Mouse (Mus musculus): ENCODE results near the gene Gm20458. TPM values are rescaled to one million over a fixed set of nuclear protein-coding genes. Genes with fewer than 3 reads are reported as not detected.

Gm20458 gene
- polyA plus RNA-seq, 1 experiment from 2014 or later = 3.0 TPM

DNA sequence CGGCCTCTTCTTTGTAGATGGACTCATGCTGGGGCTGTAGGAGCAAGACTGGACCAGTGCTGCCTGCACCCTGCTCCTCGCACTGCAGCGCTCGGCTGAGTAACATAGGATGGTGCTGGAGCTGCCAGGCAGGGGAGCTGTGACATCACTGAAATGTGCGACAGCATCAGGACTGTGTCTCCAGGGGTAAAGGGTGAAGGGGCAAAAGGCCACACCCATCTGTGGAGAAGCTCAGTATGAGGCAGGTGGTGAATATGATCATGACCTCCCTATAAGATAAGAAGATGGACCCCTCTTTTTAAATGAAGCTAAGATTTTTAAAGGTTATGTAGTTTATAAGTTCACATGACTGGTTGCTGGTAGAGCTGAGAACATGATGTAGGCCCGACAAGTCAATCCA, 12.9 kb downstream of the Gm20458 start, which contains the start of gene Trp53tg5:
Trp53tg5 (minus strand) TSS at position 101 of the 400 bp plus-strand sequence.
- peaks cover 16% of the 10 kb centered on the region; the same call in 1 of the 2 replicates for H3K36me3 ChIP-seq (ENCODE audit: control insufficient read depth, insufficient read depth, low read length)
- H3K27me3 ChIP-seq (ENCODE audit: control insufficient read depth, insufficient read depth, low read length) = no peaks in the 10 kb centered on the region
- H3K4me1 ChIP-seq (ENCODE audit: control insufficient read depth, insufficient read depth, low read length) = no peaks in the 10 kb centered on the region
- H3K4me3 ChIP-seq (ENCODE audit: low read depth, low read length) = no peak within 1 kb of the TSS
- H3K27ac ChIP-seq (ENCODE audit: low read depth, low read length) = no peak within 1 kb of the TSS
- no peaks in the 10 kb centered on the region for H3K9me3 ChIP-seq (ENCODE audit: control insufficient read depth, low read length)
- H3K9ac ChIP-seq (replicated peaks; ENCODE audit: low read depth, low read length) = no peak within 1 kb of the TSS
- no peak within 1 kb of the TSS for H3K4me2 ChIP-seq (ENCODE audit: low read depth, low read length)
- ATAC-seq (ENCODE audit: low read depth) = no peak
- WGBS = 82% methylated on average over 6 of the region's 6 CpGs

DNA sequence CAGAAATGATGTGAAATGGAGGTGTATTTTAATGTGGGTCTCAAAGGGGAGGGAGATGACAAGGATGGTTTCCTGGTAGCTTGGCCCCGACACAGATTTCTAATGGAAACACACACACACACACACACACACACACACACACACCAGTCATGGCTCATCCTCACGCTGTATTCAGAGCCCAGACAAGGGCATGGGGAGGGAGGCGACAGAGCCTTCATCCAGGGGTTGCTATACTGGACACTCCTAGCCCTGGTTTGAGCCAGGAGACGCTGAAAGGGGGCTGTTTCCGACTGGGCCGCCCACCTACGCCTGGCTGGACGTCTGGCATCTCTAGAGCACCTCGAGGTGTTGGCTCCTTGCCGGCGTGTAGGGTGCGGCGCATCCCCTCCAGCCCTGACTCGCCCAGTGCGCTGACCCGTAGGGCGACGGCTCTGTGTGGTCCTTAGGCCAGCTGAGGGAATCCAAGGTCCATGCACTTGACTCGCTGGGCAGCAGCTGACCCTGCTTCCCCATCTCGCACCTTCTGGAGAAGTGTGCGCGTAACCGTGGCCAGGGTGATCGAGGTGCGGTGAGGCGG, 25.0 kb downstream of the Gm20458 start, which contains the start of gene Dbndd2:
Dbndd2 (plus strand) TSS at position 426 of the 577 bp plus-strand sequence.
- Histone ChIP-seq H3K27me3 (ENCODE audit: control insufficient read depth, insufficient read depth, low read length) (0 out of 2 replicates have a peak, but pooled peaks cover 3% of the 10 kb centered on the region), H3K9me3 (ENCODE audit: control insufficient read depth, low read length) (no peaks in the 10 kb centered on the region), H3K9ac (replicated peaks; ENCODE audit: low read depth, low read length) (peak within 1 kb of the TSS; percentile 64), H3K4me2 (ENCODE audit: low read depth, low read length) (peak within 1 kb of the TSS; percentile 99), H3K4me3 (ENCODE audit: low read depth, low read length) (peak within 1 kb of the TSS; percentile 63), H3K36me3 (ENCODE audit: control insufficient read depth, insufficient read depth, low read length) (0 out of 2 replicates have a peak, but pooled peaks cover 7% of the 10 kb centered on the region), H3K27ac (ENCODE audit: low read depth, low read length) (no peak within 1 kb of the TSS; the same call in 1 of the 2 replicates), H3K4me1 (ENCODE audit: control insufficient read depth, insufficient read depth, low read length) (0 out of 2 replicates have a peak, but pooled peaks cover 3% of the 10 kb centered on the region)
- under 1% methylated on average over 26 of the region's 26 CpGs for WGBS
- peak; percentile 35 for ATAC-seq (ENCODE audit: low read depth)

DNA sequence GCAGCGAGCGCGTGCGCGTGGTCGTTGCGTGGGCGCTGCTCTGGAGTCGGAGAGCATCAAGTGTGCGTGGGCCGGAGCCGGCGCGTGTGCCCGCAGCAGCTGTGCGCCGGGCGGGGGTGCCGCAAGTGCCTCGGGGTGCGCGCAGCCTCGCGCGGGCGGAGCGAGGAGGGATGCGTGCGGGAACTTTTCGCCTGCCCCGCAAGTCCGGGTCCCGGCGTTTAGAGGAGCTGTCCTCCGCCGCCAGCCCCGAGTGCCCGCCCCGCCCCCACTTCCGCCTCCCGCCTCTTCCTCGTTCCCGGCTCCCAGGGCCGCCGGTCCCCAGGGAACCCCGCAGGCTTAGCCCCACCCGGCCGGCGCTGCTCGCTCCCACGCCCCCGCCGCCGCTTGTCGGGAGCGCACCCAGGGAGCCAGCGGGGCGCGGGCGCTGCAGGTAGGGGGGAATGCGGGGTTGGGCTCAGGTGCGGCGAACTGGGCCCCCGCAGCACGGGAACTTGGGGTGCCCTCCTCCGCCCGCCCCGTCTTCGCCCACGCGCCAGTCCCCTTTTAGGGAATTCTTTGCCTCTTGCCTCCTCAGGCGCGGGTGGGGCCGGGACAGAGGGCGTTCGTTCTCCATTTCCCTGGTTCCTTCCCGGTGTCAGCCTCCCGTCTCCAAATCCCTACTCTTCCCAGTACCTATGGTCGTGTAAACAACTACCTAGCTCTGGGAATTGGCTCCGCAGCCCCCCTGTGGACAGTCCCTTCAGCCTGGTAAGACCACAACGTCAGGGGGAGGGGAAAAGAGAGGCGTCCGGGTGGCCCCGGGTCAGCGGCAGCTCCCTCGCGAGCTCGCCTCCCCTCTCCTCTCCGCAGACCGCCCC, 25.7 kb downstream of the Gm20458 start:
- Histone ChIP-seq H3K9me3 (ENCODE audit: control insufficient read depth, low read length) (no peaks in the 10 kb centered on the region), H3K9ac (replicated peaks; ENCODE audit: low read depth, low read length) (peak overlapping the region; percentile 64), H3K36me3 (ENCODE audit: control insufficient read depth, insufficient read depth, low read length) (0 out of 2 replicates have a peak, but pooled peaks cover 10% of the 10 kb centered on the region), H3K27me3 (ENCODE audit: control insufficient read depth, insufficient read depth, low read length) (0 out of 2 replicates have a peak, but pooled peaks cover 3% of the 10 kb centered on the region), H3K27ac (ENCODE audit: low read depth, low read length) (no peak overlapping the region; the same call in 1 of the 2 replicates), H3K4me1 (ENCODE audit: control insufficient read depth, insufficient read depth, low read length) (0 out of 2 replicates have a peak, but pooled peaks cover 3% of the 10 kb centered on the region), H3K4me2 (ENCODE audit: low read depth, low read length) (peak overlapping the region; percentile 99), H3K4me3 (ENCODE audit: low read depth, low read length) (peak overlapping the region; percentile 63)
- WGBS = under 1% methylated on average over 79 of the region's 90 CpGs
- peak; percentile 68 for ATAC-seq (ENCODE audit: low read depth)

DNA sequence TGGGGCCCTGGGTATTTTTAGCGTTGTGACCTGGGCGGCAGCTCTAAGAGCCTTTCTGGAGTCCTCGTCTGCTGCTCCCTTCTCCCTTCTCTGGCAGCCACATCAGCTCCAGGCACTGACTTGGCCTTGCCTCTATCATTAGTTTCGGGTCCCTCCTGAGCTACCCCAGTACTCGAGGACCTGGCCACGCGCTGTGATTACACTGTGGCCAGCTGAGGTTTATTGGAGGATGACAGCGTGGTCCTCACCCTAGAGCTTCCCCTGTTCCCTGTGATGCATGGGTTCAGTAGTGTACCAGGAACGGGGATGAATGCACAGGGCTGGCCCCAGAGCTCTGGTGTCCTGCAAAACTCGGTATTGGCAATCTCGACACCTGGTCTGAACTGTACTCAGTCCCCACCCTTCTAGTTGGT, 26.4 kb downstream of the Gm20458 start:
- Histone ChIP-seq H3K27me3 (ENCODE audit: control insufficient read depth, insufficient read depth, low read length) (0 out of 2 replicates have a peak, but pooled peaks cover 3% of the 10 kb centered on the region), H3K4me1 (ENCODE audit: control insufficient read depth, insufficient read depth, low read length) (0 out of 2 replicates have a peak, but pooled peaks cover 3% of the 10 kb centered on the region), H3K9me3 (ENCODE audit: control insufficient read depth, low read length) (no peaks in the 10 kb centered on the region), H3K9ac (replicated peaks; ENCODE audit: low read depth, low read length) (peak overlapping the region; percentile 64), H3K27ac (ENCODE audit: low read depth, low read length) (no peak overlapping the region; the same call in 1 of the 2 replicates), H3K36me3 (ENCODE audit: control insufficient read depth, insufficient read depth, low read length) (0 out of 2 replicates have a peak, but pooled peaks cover 10% of the 10 kb centered on the region), H3K4me3 (ENCODE audit: low read depth, low read length) (peak overlapping the region; percentile 63), H3K4me2 (ENCODE audit: low read depth, low read length) (peak overlapping the region; percentile 99)
- WGBS = 12% methylated on average over 11 of the region's 11 CpGs
- ATAC-seq (ENCODE audit: low read depth) = no peak; the same call in 1 of the 2 replicates

DNA sequence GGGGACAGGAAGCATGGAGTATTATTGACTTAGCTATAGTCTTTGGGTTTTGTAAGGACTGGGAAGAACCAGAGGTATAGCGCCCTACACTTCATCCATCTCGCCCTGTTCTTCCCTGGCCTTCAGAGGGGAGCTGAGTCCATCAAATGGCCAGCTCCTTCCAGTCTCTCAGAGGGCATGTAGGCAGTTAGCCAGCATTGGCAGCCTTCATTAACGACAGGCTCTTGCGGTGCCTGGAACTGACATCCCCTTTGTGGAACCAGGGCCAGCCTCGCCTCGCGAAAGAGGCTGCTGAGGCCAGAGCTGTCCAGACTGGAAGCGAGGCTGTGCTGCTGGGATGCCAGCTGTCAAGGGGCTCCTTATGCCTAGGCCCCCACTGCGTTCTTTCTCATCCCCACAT, 27.0 kb downstream of the Gm20458 start:
- no peak overlapping the region for H3K9ac ChIP-seq (replicated peaks; ENCODE audit: low read depth, low read length)
- no peaks in the 10 kb centered on the region for H3K9me3 ChIP-seq (ENCODE audit: control insufficient read depth, low read length)
- 53% methylated on average over 9 of the region's 9 CpGs for WGBS
- ATAC-seq (ENCODE audit: low read depth) = no peak
- H3K36me3 ChIP-seq (ENCODE audit: control insufficient read depth, insufficient read depth, low read length) = 0 out of 2 replicates have a peak, but pooled peaks cover 10% of the 10 kb centered on the region
- H3K4me2 ChIP-seq (ENCODE audit: low read depth, low read length) = 0 out of 2 replicates have a peak overlapping the region, but pooled peaks have one; percentile 6
- H3K4me1 ChIP-seq (ENCODE audit: control insufficient read depth, insufficient read depth, low read length) = 0 out of 2 replicates have a peak, but pooled peaks cover 3% of the 10 kb centered on the region
- no peak overlapping the region for H3K27ac ChIP-seq (ENCODE audit: low read depth, low read length)
- H3K27me3 ChIP-seq (ENCODE audit: control insufficient read depth, insufficient read depth, low read length) = 0 out of 2 replicates have a peak, but pooled peaks cover 3% of the 10 kb centered on the region
- no peak overlapping the region for H3K4me3 ChIP-seq (ENCODE audit: low read depth, low read length)

DNA sequence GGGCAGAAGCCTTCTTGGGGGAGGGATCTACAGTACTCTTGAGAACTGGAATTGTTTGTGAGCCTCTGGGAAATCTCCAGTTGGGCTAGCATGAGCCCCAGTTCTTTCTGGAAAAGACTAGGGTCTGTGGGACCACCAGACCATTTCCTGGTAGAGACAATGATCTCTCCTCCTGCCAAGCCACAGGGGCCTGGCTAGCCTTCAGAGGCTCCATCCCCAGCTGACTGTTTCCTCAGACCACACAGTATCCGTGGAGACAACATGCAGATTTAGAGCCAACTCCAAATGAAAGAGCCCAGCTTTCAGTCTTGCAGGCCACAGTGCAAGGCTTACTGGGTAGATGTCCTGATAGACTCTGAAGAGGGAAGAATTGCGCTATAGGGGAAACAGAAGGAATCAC, 33.4 kb downstream of the Gm20458 start:
- WGBS = 53% methylated on average over 2 of the region's 2 CpGs
- Histone ChIP-seq H3K27me3 (ENCODE audit: control insufficient read depth, insufficient read depth, low read length) (no peaks in the 10 kb centered on the region), H3K4me2 (ENCODE audit: low read depth, low read length) (no peak overlapping the region), H3K36me3 (ENCODE audit: control insufficient read depth, insufficient read depth, low read length) (0 out of 2 replicates have a peak, but pooled peaks cover 10% of the 10 kb centered on the region), H3K9ac (replicated peaks; ENCODE audit: low read depth, low read length) (no peak overlapping the region), H3K4me3 (ENCODE audit: low read depth, low read length) (no peak overlapping the region), H3K9me3 (ENCODE audit: control insufficient read depth, low read length) (no peaks in the 10 kb centered on the region), H3K27ac (ENCODE audit: low read depth, low read length) (no peak overlapping the region), H3K4me1 (ENCODE audit: control insufficient read depth, insufficient read depth, low read length) (peaks cover 11% of the 10 kb centered on the region)
- no peak for ATAC-seq (ENCODE audit: low read depth)

DNA sequence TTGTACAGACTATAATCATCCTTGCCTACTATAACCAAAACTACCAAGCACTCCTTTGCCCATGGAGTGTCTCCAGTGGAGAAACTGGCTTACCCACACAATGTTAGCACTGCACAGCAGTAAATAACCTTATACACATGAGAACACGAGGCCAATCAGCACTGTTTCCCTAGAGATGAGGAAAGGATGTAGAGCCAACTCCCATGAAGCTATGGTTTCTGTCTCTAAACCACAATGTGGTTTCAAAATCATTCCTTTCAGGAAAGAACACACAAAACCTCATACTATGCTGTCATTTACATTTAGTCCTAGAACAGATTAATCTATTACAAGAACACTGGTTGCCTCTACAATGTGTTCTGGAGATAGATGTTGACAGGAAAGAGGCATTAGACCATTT, 35.6 kb downstream of the Gm20458 start:
- WGBS = 64% methylated on average over 1 of the region's 1 CpGs
- no peaks in the 10 kb centered on the region for H3K36me3 ChIP-seq (ENCODE audit: control insufficient read depth, insufficient read depth, low read length)
- ATAC-seq (ENCODE audit: low read depth) = no peak
- H3K9me3 ChIP-seq (ENCODE audit: control insufficient read depth, low read length) = no peaks in the 10 kb centered on the region
- H3K4me2 ChIP-seq (ENCODE audit: low read depth, low read length) = 0 out of 2 replicates have a peak overlapping the region, but pooled peaks have one; percentile 87
- H3K9ac ChIP-seq (replicated peaks; ENCODE audit: low read depth, low read length) = no peak overlapping the region
- H3K27me3 ChIP-seq (ENCODE audit: control insufficient read depth, insufficient read depth, low read length) = no peaks in the 10 kb centered on the region
- no peak overlapping the region for H3K4me3 ChIP-seq (ENCODE audit: low read depth, low read length)
- no peak overlapping the region for H3K27ac ChIP-seq (ENCODE audit: low read depth, low read length)
- peaks cover 11% of the 10 kb centered on the region for H3K4me1 ChIP-seq (ENCODE audit: control insufficient read depth, insufficient read depth, low read length)

DNA sequence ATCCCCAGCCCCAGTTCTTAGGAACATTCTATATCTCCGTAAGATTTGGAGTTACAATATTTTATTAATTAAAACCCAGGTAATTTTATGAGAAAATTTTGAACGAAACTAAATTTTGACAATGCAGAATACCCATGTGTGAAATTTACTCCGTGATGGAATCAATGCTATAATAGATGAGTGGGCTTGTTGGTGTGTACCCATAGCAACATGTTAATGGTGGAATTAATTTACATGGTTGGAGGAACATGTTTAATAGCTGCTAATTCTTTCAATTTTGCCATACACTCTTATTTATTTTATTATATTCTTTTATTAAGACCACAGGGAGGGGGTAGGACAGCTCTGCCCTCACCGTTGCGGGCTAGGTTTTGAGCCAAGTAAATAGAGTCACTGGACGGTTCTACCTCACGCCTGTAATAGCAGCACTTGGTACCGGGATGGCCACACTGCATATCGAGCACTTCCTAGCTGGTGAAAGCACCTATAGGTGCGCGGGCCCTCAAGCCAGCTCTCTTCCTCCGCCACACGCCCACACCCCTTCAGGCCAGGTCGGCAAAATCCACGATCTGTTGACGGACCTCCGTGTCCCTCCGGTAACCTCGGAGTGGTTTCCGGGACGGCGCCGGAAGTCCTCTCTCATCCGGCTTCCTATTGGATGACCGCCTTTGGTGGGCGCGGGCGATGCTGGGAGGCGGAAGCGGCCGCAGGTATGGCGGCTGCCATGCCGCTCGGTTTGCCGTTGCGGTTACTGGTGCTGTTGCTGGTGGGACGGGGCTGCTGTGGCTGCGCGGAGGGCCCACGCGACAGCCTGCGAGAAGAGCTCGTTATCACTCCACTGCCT, 36.3 kb downstream of the Gm20458 start, which contains the start of gene Pigt:
Pigt (plus strand) TSS at position 674 of the 844 bp plus-strand sequence.
- H3K9me3 ChIP-seq (ENCODE audit: control insufficient read depth, low read length) = no peaks in the 10 kb centered on the region
- H3K36me3 ChIP-seq (ENCODE audit: control insufficient read depth, insufficient read depth, low read length) = no peaks in the 10 kb centered on the region
- peak within 1 kb of the TSS; percentile 67 for H3K9ac ChIP-seq (replicated peaks; ENCODE audit: low read depth, low read length)
- 4% methylated on average over 43 of the region's 43 CpGs for WGBS
- peaks cover 11% of the 10 kb centered on the region for H3K4me1 ChIP-seq (ENCODE audit: control insufficient read depth, insufficient read depth, low read length)
- no peaks in the 10 kb centered on the region for H3K27me3 ChIP-seq (ENCODE audit: control insufficient read depth, insufficient read depth, low read length)
- ATAC-seq (ENCODE audit: low read depth) = peak; percentile 97
- H3K4me2 ChIP-seq (ENCODE audit: low read depth, low read length) = peak within 1 kb of the TSS; percentile 87
- peak within 1 kb of the TSS; percentile 72 for H3K27ac ChIP-seq (ENCODE audit: low read depth, low read length)
- H3K4me3 ChIP-seq (ENCODE audit: low read depth, low read length) = peak within 1 kb of the TSS; percentile 82

Data from neural tube, embryonic 14.5 days (tissue).